Mouse (Mus musculus) R1 (cell line): ENCODE data around the gene Abcg8.

Experiments
- DNase-seq: peaks from one replicate; pipeline ENCODE4 v3.0.0-alpha.2; 2018; ENCODE audit warnings: low read depth, low spot score

The Abcg8 gene

DNA sequence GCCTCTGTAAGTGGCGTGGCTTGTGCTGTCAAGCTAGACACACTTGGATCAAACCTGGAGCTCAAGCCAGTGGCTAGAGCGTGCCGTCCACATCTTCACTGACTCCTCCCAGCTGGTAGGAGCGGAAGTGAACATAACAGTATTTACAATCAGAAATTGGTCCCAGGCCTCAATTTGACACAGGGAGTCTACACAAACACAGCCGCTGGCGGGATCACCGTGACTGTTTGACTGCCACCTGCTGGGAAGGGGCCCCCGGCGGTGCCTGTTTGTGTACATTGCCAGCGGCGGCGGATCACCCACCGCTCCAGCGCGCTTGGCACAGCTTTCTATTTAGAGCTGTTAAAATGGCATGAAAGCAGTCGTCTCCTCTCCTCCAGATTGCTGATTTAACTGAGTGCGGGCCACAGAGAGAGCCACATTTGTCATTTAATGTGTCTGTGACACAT lies 33.3 kb downstream of the Abcg8 start:
- DNase-seq, result no peak

- DNase-seq, result peak; percentile 92
Observed at GRCm38 (mm10) chr17:84713563-84714164, 37.6 kb downstream of the Abcg8 start.

GRCm38 (mm10) chr17:84714930-84715329 lies 38.8 kb downstream of the Abcg8 start:
- DNase-seq, result no peak

GRCm38 (mm10) chr17:84716252-84716872 lies 40.3 kb downstream of the Abcg8 start:
- no peak for DNase-seq

DNA sequence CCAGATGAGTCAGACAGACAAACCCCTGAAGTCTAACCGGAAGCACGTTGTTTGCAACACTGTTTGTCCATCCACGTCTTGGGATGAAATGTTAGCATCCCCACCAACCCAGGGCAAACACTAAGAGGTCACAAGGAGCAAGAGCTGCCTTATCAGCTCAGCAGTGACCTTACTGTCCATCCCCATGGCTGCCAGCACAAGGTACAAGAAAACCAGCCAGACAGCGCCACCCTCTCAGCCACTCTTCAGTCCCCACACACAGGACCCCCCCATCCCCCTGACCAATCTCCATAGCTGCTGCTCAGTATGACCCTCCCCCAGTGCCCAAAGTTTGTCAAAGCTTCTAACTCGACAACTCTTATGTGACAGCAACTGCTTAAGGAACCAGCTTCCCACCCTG lies 41.3 kb downstream of the Abcg8 start:
- DNase-seq, result no peak

GRCm38 (mm10) chr17:84719105-84719504 lies 43.0 kb downstream of the Abcg8 start:
- DNase-seq, result no peak

- no peak for DNase-seq
Observed at GRCm38 (mm10) chr17:84724028-84724427, 47.9 kb downstream of the Abcg8 start.

DNA sequence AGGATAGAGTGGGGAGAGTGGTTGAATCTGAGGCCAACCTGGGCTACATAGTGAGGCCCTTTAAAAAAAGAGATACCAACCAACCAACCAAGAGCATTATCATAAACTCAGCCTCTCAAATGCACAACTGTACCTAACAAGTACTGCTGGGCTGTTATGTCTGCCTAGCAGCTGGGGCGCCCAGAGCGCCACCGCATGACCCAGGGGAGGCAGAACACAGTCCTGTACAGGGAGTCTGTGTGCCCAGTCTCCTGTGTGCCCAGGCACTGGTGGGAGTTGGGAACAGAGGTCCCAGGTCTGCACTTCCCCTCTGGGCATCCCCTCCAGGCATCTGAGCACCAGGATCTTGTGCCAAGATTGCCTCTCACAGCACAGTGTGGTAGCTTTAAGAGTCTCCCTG lies 49.1 kb downstream of the Abcg8 start:
- no peak for DNase-seq

GRCm38 (mm10) chr17:84728201-84728911 lies 52.3 kb downstream of the Abcg8 start:
- no peak for DNase-seq

- DNase-seq, result no peak
Observed at GRCm38 (mm10) chr17:84729140-84729539, 53.0 kb downstream of the Abcg8 start.

DNA sequence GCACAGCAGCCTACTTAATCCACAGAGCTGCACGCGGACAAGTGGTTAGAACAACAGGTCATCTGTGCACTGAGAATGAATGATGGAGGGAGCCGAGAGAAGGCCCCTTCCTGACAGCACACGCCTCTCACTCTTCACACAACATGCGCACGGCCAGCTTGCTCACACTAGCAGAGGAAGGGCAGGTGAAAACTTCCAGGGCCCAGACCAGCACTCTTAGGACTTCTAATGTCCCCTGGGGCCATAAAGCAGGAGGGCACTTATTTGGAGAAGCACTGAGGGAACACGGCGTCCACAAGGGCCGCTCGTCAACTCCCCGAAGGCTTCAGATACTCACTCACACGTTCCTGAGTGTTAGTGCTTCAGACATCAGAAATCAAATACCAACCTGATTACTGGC lies 55.3 kb downstream of the Abcg8 start:
- no peak for DNase-seq

DNA sequence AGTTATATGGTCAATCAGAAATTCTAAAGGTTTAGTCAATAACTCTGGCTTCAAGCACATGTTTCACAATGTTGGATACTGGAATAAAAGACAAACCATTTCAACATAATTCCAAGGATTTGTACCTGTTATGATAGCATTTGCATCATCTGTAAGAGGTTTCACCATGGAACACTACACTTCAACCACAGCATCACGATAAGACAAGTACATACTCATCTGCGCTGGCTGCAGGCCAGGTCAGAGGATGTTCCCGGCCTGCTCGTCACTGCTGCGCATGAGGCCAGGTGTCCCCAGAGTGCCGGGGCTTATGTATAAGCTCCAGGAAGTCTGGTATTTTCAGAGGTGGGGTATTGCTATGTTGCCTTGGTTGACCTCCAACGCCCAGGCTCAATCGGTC lies 56.5 kb downstream of the Abcg8 start:
- DNase-seq, result no peak

GRCm38 (mm10) chr17:84736719-84737118 lies 60.6 kb downstream of the Abcg8 start:
- DNase-seq, result peak; percentile 56

DNA sequence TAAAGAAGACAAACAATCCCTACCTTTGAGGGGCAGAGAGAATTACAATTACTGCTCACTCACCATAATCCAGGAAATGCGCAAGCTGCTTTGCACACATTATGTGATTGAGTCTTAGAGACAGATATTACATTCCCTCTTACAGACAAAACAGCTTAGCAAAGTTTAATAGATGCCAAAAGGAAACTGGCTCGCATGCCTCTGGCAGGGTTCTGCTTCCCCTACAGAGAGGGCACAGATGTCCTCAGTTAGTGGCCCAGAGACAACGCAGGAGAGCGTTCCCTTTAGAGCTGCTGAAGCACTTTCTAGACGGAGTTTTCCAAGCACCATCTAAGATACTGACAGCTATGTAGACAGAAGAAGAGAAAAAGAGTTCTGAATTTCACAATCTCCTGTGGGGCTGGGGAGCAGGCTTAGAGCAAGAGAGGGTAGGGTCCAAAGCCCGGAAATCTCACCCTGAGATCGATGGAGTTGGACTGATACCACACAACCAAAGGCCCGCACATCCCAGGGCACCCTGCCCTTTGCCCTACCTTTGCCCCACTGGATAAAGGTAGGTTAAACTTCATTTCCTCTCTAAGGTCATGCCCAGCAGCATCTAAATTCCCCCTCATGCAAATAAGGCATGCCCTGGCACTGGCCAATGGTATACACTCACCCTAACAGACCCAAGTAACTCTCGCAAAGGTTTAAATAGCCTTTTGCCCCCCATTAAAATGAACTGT lies 62.1 kb downstream of the Abcg8 start:
- no peak for DNase-seq

DNA sequence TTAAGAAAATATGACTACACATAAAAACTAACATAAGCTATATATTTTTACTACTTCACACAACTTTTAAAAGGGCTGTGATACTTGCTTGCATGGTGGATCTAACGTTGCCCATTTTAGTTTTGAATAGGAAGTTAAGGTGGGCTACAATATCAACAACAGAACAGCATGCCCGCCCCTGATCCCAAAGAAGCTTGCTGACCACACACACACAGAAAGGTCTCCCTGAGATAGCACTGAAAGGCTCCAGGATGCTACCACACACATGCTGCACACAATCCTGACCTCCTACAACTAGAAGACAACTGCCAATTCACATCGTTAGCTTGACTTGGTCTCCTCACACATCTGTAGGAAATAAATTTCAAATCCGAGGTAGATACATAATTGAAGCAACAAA lies 68.2 kb downstream of the Abcg8 start:
- no peak for DNase-seq

DNA sequence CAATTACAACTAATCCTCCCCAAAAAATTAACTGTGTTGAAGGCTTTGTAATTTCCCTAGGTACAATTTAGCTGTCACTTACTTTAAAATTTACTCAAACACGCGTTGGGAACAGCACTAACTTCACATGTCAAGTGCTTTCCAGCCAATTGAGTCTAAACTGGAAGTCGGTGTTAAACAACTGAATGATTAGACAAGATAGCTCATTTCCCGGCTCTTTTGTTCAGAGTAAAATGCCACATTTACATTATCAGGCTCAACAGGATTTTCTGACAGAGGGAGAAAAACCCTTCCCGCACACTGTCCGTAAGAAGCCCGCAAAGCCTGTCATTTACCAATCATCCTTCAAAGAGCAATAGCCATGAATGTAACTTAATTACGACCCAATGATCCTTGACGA lies 68.9 kb downstream of the Abcg8 start:
- peak; percentile 59 for DNase-seq

DNA sequence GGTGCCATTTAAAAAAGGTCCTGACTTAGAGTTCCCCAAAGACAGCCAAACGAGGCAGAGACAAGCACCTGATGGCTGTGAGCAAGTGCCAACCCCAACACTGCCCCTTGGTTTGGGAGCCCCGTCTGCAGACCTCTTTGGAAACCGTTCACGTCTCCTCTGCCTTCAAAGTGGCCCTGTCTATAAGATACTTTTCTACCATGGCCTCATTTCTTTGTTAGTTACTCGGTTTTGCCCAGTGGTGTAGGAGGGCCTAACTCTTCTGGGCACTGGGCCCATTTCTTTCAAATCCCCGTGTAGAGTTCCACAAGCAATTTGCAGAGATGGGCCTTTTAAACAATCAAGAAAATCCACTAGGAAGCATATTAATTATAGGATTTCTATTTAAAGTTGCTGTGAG lies 71.1 kb downstream of the Abcg8 start:
- no peak for DNase-seq

GRCm38 (mm10) chr17:84748152-84748682 lies 72.1 kb downstream of the Abcg8 start:
- no peak for DNase-seq

GRCm38 (mm10) chr17:84749297-84749696 lies 73.2 kb downstream of the Abcg8 start:
- DNase-seq, result no peak
